Mouse (Mus musculus) layer of hippocampus, postnatal 36 days (tissue): Measurements from ENCODE around the gene Barx2. TPM values are rescaled to one million over a fixed set of nuclear protein-coding genes. Genes with fewer than 3 reads are reported as not detected.

Experiments used
- DNase-seq, 2 experiments: peaks; one replicate each; pipeline ENCODE4 v3.0.0; 2022
- total RNA-seq, 2 experiments: library from RNA; stranded (reverse); gene quantifications; 2 replicates each; pipeline ENCODE4 v1.2.3; 2021

Gene Barx2
- total RNA-seq, 2 experiments from 2014 or later: 0.57 to 0.76 TPM

GRCm38 (mm10) chr9:31886258-31886657 lies 27.0 kb downstream of the Barx2 start:
- DNase-seq: no peak

DNA sequence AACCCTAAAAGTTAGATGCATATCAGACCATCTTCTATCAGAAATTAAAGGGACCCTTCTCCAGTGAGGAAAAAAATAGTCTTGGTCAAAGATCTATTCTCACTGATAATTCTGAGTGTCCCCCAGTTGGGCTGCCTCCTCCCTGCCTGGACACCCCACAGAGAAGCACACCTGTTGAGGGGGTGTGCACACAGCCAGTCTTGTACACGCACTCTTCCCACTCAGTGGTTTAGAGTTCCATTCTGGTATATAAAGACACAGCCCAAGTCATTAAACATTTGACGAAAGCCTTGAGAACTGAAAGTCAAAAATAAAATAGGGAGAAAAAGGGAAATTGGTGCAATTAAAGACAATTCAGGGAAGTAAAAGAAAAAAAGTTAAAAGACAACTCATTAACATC lies 30.9 kb downstream of the Barx2 start:
- DNase-seq: no peak

DNA sequence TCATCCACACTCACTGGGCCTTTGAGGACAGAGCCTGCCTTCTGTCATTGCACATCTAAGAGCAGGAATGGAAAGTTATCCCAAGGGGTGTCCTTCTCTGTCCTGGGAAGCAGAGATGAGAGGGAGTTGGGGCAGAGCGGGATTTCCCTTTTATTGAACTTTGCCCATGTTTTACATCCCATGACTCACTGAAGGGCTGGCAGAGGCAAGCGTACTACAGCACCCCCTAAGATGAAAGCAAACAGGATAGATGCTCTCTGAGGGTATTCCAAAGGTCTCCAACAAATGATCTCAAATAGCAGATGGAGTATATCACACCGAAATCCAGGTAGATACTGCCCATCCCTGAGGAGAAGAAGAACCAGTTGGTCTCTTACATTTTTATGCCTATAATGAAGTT lies 37.7 kb downstream of the Barx2 start:
- no peak for DNase-seq

DNA sequence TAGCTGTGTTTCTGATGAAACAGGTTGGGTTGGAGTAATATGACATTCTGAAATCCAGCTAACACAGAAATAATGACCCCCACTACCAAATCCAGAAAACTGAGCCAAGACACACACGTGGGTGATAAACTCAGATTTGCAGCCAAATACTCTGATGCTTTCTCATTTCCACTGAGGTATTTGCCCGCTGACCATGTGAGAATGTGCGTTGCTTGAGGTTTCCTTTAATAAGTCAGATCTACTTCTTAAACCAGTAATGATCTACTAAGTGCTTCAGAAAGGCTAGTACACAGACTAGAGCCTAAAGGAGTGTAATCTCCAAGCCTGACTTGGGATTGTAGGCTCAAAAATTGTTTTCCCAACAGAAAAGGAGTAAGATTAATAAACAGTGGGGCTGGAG lies 39.0 kb downstream of the Barx2 start:
- no peak for DNase-seq

DNA sequence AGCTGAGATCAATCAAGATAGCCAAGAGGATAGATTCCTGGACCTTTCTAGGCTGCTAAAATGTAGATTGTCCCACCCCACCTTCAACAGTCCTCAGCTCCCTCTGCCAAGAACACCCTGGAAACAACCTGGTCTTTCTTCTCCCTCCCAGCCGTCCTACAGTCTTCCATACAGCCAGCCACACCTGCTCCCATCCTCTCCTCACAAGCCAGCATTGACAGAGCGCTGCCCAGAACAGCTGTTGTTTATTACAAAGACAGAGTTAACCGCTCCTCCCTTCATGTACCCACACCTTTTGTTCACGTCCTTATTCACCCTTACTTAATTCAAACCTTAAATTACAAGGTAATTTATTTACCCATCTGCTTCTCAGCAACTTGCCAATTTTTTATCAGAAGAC lies 41.9 kb downstream of the Barx2 start:
- no peak for DNase-seq

DNA sequence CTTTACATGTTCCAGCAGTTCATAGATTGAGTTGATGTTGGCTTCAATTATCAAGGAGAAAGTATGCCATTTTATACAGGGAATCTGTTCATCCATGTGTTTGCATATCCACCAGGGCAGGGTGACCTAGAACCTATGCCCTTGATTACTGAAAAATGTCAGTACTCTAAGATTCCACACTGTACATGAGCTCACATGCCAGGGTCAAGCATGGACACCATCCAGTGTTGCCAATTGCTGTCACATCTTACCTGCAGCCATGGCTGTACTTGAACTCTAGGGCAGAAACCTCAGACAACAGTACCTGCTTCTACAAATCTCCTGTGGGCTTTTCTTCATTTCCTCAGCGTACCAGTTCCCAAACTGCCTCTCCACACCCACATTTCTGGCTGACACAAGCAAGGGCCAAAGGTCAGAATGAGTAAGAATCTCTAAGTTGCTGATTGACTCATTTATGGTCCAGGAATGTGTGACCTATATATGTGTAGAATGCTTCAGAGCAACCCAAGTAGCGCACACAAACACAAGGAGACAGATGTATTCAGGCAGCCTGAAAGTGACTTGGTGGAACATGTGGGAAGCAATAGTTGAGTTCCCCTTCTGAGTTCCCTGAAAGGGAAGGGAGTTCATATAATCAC lies 44.3 kb downstream of the Barx2 start:
- no peak for DNase-seq

DNA sequence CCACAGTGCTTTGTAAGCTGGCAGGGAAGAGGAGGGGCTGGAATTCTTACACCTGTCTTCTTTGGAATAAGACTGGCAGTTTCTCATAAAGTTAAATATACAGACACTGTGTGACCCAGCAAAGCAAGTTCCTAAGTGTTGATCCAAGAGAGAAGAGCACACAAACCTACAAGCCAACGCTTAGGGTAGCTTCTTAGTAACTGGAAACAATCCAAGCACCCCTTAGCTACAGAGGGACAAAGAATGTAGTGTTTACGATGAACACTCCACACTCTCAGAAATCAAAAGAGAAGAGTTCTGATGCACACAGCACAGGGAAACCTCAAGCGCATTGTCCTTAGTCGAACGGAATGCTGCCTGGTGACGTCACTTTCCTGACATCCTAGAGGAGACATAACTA lies 49.4 kb downstream of the Barx2 start:
- DNase-seq: no peak

DNA sequence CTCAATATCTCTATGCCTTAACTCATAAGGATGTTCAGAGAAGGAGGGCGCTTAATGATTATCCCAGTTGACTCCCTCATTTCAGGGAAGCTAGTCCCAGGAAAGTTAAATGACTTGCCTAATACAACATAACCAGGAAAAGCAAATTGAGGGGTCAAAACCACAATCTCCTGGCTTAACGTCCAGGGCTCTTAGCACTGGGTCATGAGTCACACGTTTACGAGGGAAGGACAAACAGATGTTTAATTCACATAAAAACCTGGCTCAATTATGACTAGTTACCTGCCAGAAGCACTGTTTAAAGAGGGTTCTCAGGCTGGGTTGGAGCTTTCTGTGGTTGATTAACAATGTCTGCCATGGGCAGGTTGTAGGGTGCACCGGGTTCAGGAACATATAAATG lies 53.8 kb downstream of the Barx2 start:
- DNase-seq: no peak

GRCm38 (mm10) chr9:31858720-31859340 lies 54.4 kb downstream of the Barx2 start:
- DNase-seq: no peak

GRCm38 (mm10) chr9:31857512-31857911 lies 55.8 kb downstream of the Barx2 start:
- DNase-seq: no peak

GRCm38 (mm10) chr9:31856437-31856836 lies 56.8 kb downstream of the Barx2 start:
- no peak for DNase-seq

DNA sequence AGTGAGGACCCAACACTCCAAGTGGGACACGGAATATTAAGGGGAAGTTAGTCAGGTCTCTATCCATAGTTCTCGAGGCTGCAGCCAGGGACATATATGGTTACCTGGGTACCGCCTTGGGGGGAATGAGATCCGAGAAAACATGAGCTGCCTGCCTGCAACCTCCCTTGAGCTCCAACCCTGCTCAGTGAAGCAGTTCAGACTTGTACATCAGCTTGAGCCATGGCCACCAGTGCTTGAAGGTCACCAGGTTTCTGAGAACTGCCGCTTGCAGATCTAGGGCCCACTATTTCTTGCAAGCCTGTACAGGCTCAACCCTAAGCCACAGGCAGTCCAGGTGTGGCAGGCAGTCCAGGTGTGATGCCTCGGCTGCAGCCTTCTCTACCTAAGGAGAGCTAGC lies 57.6 kb downstream of the Barx2 start:
- no peak for DNase-seq

DNA sequence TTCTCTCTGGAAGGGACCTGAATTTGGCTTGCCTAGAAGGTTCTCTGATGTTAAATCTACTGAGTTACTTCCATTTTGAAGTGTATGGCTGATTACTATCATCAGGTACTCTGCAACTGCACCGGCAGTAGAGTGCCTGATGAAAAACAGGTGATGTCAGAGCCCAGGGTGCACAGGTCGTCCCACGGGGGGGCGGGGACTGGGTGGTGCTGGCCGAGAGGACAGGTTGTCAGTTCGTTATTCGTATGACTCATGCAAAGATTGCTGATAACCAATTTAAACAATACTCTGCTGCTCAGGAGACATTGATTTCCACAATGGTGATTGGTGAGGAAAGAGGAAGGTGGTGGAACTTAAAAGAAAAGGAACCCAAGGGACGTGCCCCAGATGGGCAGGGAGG lies 61.6 kb downstream of the Barx2 start:
- DNase-seq: no peak

DNA sequence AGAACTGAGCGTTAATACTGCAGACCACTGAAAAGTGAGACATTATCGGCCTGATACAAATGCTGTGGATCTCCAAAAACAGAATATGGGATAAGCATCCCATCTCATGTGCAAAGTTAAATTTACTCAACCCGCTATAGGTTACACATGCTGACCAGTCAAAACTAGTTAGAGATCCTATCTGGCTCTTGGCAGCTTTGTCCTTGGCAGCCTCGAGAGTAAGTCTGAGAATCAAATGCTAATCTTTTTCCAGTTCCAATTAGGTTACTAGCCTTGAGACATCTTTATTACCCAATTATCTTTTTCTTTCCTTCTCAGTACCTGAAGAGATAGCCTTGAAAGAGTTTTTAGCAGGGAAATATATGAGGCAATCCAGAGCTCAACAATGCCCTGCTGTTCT lies 62.6 kb downstream of the Barx2 start:
- no peak for DNase-seq

DNA sequence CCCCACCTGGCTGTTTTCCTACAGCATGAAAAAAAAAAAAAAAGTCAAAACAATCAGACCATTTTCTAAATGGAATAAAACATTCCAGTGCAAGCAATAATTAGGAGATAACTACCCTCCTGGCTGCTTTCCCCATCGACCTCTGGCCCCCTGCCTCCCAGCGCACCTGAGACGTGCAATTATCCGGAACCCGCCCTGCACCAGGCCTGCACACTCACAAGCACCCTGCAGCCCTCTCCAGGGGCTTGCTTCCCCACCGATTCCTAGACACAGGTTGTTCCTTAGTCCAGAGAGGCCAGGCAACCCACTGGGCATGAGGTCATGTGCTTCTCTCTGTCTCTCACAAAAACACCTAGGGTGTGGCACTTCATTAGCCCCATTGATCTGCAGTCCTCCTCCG lies 63.9 kb downstream of the Barx2 start:
- no peak for DNase-seq

DNA sequence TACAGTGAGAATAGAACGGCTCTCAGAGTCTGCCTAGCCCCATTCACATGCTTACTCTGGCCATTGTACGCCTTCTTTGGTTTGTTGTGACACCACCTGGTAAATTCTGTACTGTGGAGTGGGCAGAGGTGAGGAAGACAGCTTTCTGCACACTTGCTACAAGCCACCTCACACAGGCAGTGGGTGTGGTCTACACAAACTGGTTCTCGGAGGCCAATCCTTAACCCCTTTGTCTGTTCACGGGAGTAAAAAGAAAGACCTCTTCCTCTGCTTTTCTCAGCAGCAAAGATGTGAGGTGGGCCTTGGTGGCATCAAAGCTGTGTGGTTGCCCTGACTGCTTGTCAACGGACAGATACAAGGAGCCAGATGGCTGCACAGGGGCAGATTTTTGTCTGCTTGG lies 68.6 kb downstream of the Barx2 start:
- DNase-seq: no peak

GRCm38 (mm10) chr9:31841108-31841815 lies 72.0 kb downstream of the Barx2 start:
- DNase-seq: no peak

GRCm38 (mm10) chr9:31840571-31840970 lies 72.7 kb downstream of the Barx2 start:
- no peak for DNase-seq

GRCm38 (mm10) chr9:31840037-31840436 lies 73.2 kb downstream of the Barx2 start:
- DNase-seq: no peak

DNA sequence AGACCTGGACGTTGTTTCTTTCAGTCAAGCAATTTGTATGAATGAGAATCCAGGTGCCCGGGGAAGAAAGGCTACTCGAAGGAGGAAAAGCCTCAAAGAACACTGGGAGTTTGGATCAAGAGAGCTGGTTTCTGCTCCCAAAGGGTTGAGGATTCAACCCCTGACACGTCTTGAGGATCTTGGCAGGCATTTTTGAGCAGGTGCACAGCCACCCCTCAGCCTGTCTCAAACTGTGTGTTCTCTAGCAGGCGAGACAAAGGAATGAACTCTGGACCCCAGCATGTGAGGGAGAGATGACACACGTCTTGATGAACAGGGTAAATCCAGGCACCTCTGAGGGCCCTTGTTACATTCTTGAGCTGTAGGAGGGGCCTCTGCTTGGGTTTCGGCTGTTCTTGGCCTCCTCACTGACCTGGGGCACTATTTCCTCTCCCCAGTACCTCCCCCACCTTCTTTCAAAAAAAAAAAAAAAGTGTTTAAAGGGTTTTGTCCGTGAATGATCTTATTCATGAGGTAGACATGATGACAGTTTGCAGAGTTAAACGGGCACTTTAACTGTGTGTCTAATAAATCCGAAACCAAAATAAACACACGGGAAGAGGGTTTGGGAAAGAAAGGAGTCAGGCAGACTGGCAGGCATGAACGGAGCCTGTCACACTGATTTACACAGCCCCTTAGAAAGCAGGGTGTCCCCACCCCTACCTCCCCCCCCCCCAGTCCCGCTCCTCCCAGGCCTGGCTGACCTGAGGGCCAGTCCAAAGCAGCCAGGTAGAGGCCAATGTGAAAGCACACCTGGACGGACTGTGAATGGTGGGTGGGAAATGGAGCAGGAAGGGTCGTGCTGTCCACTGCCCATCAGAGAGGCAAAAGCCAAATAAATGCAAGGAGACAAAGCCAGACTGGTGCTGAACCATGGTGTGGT lies 73.9 kb downstream of the Barx2 start:
- no peak for DNase-seq

- DNase-seq: no peak
Observed at GRCm38 (mm10) chr9:31838047-31838446, 75.2 kb downstream of the Barx2 start.

- DNase-seq: no peak
Observed at GRCm38 (mm10) chr9:31808753-31809152, 104.5 kb downstream of the Barx2 start.

- no peak for DNase-seq
Observed at GRCm38 (mm10) chr9:31802641-31803040, 110.6 kb downstream of the Barx2 start.
